In genomic region chr13:13775778-13776494, GRCm38 (mm10) we compare ENCODE assay signal across 10 mouse cellular contexts. TPM values are rescaled to one million over a fixed set of nuclear protein-coding genes. Genes with fewer than 3 reads are reported as not detected.
DNase-seq lines count a peak whose midpoint lies in the region; ATAC-seq and TF ChIP-seq lines count a peak whose summit lies in the region.
"Had no signal": no experiment of that assay in that cellular context is flagged by ENCODE, and none has a peak within 500 bp of the region (broad histone marks: within the 10 kb centered on the region; RNA-seq: fewer than 3 reads in every experiment).

No protein-coding gene starts in this region.

- peak; percentile 17 for DNase-seq in gastrocnemius, postnatal 10 days
- no peak for DNase-seq in gastrocnemius, postnatal 36 days
- peak; percentile 82 for DNase-seq in CH12.LX (ENCODE audit: extremely low read depth)
- DNase-seq in kidney, postnatal 0 days (ENCODE audit: low spot score): peak; percentile 31
- peak; percentile 3 for DNase-seq in neural tube, embryonic 10.5 days (ENCODE audit: extremely low spot score, low spot score)
- DNase-seq in urinary bladder, postnatal 36 days (ENCODE audit: low spot score in 2 of 2): no peak
- DNase-seq in thymus, adult 2 months: no peak

- peaks cover 47 to 70% of the 10 kb centered on the region in 2 experiments for H3K36me3 ChIP-seq in CH12.LX (replicated peaks in 1 of 2; ENCODE audit: control insufficient read depth in 1 of 2, insufficient read depth in 1 of 2, low read length in 1 of 2)
- H3K36me3 ChIP-seq in forebrain, embryonic 13.5 days (ENCODE audit: poor library complexity, severe bottlenecking): peaks cover 6% of the 10 kb centered on the region; the same call in 1 of the 2 replicates
- no peaks in the 10 kb centered on the region for H3K36me3 ChIP-seq in kidney, postnatal 0 days (ENCODE audit: insufficient read depth, low read length)
- peaks cover 40% of the 10 kb centered on the region for H3K36me3 ChIP-seq in thymus, adult 2 months (ENCODE audit: control insufficient read depth, insufficient read depth, low read length)

- no peak for TF ChIP-seq CTCF in CH12.LX (conservative IDR thresholded peaks at IDR 0.05 in 1 of 2, IDR thresholded peaks at IDR 0.05 in 1 of 2; ENCODE audit: low read depth in 2 of 2, low read length in 2 of 2)
- no peak for TF ChIP-seq CTCF in kidney, postnatal 0 days (IDR thresholded peaks at IDR 0.05; ENCODE audit: low read depth)
- no peak for TF ChIP-seq CTCF in thymus, adult 2 months (IDR thresholded peaks at IDR 0.05; ENCODE audit: borderline replicate concordance, control insufficient read depth, extremely low read depth, insufficient read depth, low read length, poor library complexity)

- H3K4me2 ChIP-seq in CH12.LX (ENCODE audit: insufficient read depth, low read depth, poor library complexity, severe bottlenecking): no peak overlapping the region
- H3K4me2 ChIP-seq in forebrain, embryonic 13.5 days: no peak overlapping the region
- H3K4me2 ChIP-seq in kidney, postnatal 0 days (ENCODE audit: low read length): no peak overlapping the region

- in situ Hi-C loops in CH12.LX (cut with MboI; ENCODE audit: low pct_ligation_motif_present, low pct_unique_long_range_greater_than_20kb, low sequenced_read_pairs): no loop called here

- H3K27ac ChIP-seq in CH12.LX (ENCODE audit: insufficient read depth, low read depth): no peak overlapping the region
- H3K27ac ChIP-seq in forebrain, embryonic 13.5 days: no peak overlapping the region
- no peak overlapping the region for H3K27ac ChIP-seq in kidney, postnatal 0 days
- H3K27ac ChIP-seq in thymus, adult 2 months (ENCODE audit: control insufficient read depth, insufficient read depth, low read length): no peak overlapping the region

- dilution Hi-C loops in CH12.LX (cut with MboI; ENCODE audit: extremely low pct_ligation_motif_present, extremely low pct_unique_long_range_greater_than_20kb, low sequenced_read_pairs): no loop called here

- no peak overlapping the region for H3K4me3 ChIP-seq in CH12.LX (replicated peaks in 1 of 3; ENCODE audit: low read depth in 2 of 3, low read length in 2 of 3, poor library complexity in 1 of 3)
- no peak overlapping the region for H3K4me3 ChIP-seq in forebrain, embryonic 13.5 days
- no peak overlapping the region for H3K4me3 ChIP-seq in kidney, postnatal 0 days (replicated peaks; ENCODE audit: low read depth, low read length)
- H3K4me3 ChIP-seq in thymus, adult 2 months (ENCODE audit: control insufficient read depth, insufficient read depth, low read length): no peak overlapping the region
- H3K4me3 ChIP-seq: megakaryocyte, embryonic 14.5 days had no signal

- H3K9ac ChIP-seq in CH12.LX (ENCODE audit: insufficient read depth, low read depth): no peak overlapping the region
- H3K9ac ChIP-seq in forebrain, embryonic 13.5 days: no peak overlapping the region
- no peak overlapping the region for H3K9ac ChIP-seq in kidney, postnatal 0 days (ENCODE audit: low read depth, low read length)

- TF ChIP-seq POLR2A in CH12.LX (IDR thresholded peaks at IDR 0.05; ENCODE audit: low read depth, low read length): no peak
- TF ChIP-seq POLR2A in thymus, adult 2 months (IDR thresholded peaks at IDR 0.05; ENCODE audit: control insufficient read depth, extremely low read depth, insufficient read depth, low read length, poor library complexity): no peak

- intact Hi-C loops in gastrocnemius, postnatal 36 days (cut with DNase I): no loop called here

- peaks cover 2 to 25% of the 10 kb centered on the region in 2 experiments; a peak in 3 of 4 replicates for H3K4me1 ChIP-seq in CH12.LX (ENCODE audit: control insufficient read depth in 1 of 2, insufficient read depth in 2 of 2)
- H3K4me1 ChIP-seq in forebrain, embryonic 13.5 days: 0 out of 2 replicates have a peak, but pooled peaks cover 3% of the 10 kb centered on the region
- H3K4me1 ChIP-seq in kidney, postnatal 0 days (replicated peaks; ENCODE audit: insufficient read depth, low read length): no peaks in the 10 kb centered on the region
- no peaks in the 10 kb centered on the region for H3K4me1 ChIP-seq in thymus, adult 2 months (replicated peaks; ENCODE audit: control insufficient read depth, insufficient read depth, low read length)

- H3K79me2 ChIP-seq in CH12.LX (replicated peaks; ENCODE audit: control insufficient read depth, extremely low read depth, insufficient read depth, poor library complexity, severe bottlenecking): no peaks in the 10 kb centered on the region

- ATAC-seq in forebrain, embryonic 13.5 days: peak; percentile 83
- peak; percentile 54; the same call in 1 of the 2 replicates for ATAC-seq in kidney, postnatal 0 days (replicated peaks; ENCODE audit: low FRiP score, low read depth)

- no peak for TF ChIP-seq RAD21 in CH12.LX (IDR thresholded peaks at IDR 0.05; ENCODE audit: low read depth, low read length)

- no peaks in the 10 kb centered on the region for H3K27me3 ChIP-seq in CH12.LX (replicated peaks)
- H3K27me3 ChIP-seq in forebrain, embryonic 13.5 days: no peaks in the 10 kb centered on the region
- no peaks in the 10 kb centered on the region for H3K27me3 ChIP-seq in kidney, postnatal 0 days (ENCODE audit: insufficient read depth, low read length)
- no peaks in the 10 kb centered on the region for H3K27me3 ChIP-seq in thymus, adult 2 months (ENCODE audit: control insufficient read depth, insufficient read depth, low read length)

- 0 out of 2 replicates have a peak, but pooled peaks have one; percentile 41 for TF ChIP-seq EP300 in CH12.LX (IDR thresholded peaks at IDR 0.05; ENCODE audit: low read length)

- no peaks in the 10 kb centered on the region for H3K9me3 ChIP-seq in CH12.LX (replicated peaks; ENCODE audit: low read length)
- H3K9me3 ChIP-seq in forebrain, embryonic 13.5 days (replicated peaks): no peaks in the 10 kb centered on the region
- H3K9me3 ChIP-seq in kidney, postnatal 0 days (replicated peaks; ENCODE audit: low read length): no peaks in the 10 kb centered on the region
- H3K9me3 ChIP-seq: G1E; megakaryocyte, embryonic 14.5 days had no signal

TF ChIP-seq in CH12.LX, 34 proteins besides CTCF, POLR2A, EP300 and RAD21:
- TF ChIP-seq MXI1 (IDR thresholded peaks at IDR 0.05; ENCODE audit: low read depth, low read length) (no peak), BHLHE40 (IDR thresholded peaks at IDR 0.05; ENCODE audit: low read depth, low read length) (peak; percentile 80), E2F4 (IDR thresholded peaks at IDR 0.05; ENCODE audit: insufficient replicate concordance, low read depth, low read length) (no peak), RCOR1 (conservative IDR thresholded peaks at IDR 0.05; ENCODE audit: low read depth, low read length) (no peak), ETS1 (conservative IDR thresholded peaks at IDR 0.05; ENCODE audit: low read depth, low read length) (no peak), MAX (IDR thresholded peaks at IDR 0.05; ENCODE audit: low read length) (0 out of 2 replicates have a peak, but pooled peaks have one; percentile 32), ZMIZ1 (IDR thresholded peaks at IDR 0.05; ENCODE audit: low read depth, low read length) (no peak), MEF2A (IDR thresholded peaks at IDR 0.05; ENCODE audit: borderline replicate concordance, low read depth, low read length) (no peak), PAX5 (IDR thresholded peaks at IDR 0.05; ENCODE audit: low read length) (no peak), SIN3A (IDR thresholded peaks at IDR 0.05; ENCODE audit: low read length) (no peak; the same call in 1 of the 2 replicates), ZNF384 (IDR thresholded peaks at IDR 0.05; ENCODE audit: low read depth, low read length) (no peak), USF2 (conservative IDR thresholded peaks at IDR 0.05; ENCODE audit: low read depth, low read length) (peak; percentile 71), USF1 (IDR thresholded peaks at IDR 0.05; ENCODE audit: low read depth, low read length) (peak; percentile 67), NRF1 (IDR thresholded peaks at IDR 0.05; ENCODE audit: low read depth, low read length) (no peak), JUND (conservative IDR thresholded peaks at IDR 0.05; ENCODE audit: low read depth, low read length) (no peak), GABPA (IDR thresholded peaks at IDR 0.05; ENCODE audit: insufficient replicate concordance, low read depth, low read length) (no peak)

RNA-seq across cellular contexts. Expression of gene Gng4, which starts 7.9 kb away (rescaled TPM):
- 1 to 10 TPM in 1 of 2 experiments, under 1 TPM in 1; 0.75 to 2.1 TPM for total RNA-seq in gastrocnemius, postnatal 10 days (2021)
- under 1 TPM; 0.10 to 0.47 TPM for total RNA-seq in gastrocnemius, postnatal 36 days (2021)
- total RNA-seq in CH12.LX (2012; rRNA removed): not detected in 2 replicates
- total RNA-seq in CH12.LX (2014; rRNA removed): not detected in 2 replicates
- not detected in 2 replicates for polyA plus RNA-seq in CH12.LX (2012; ENCODE audit: insufficient read length, low read depth)
- polyA plus RNA-seq in forebrain, embryonic 13.5 days (2015; fragmentation: Nextera tagmentation; extraction: Ambion mirVana): 7.4 and 8.8 TPM in 2 replicates
- polyA plus RNA-seq in kidney, postnatal 0 days (2015; fragmentation: Nextera tagmentation; extraction: Ambion mirVana): 0.64 and 0.75 TPM in 2 replicates
- polyA plus RNA-seq in thymus, adult 2 months (2012; rRNA removed): 1.1 and 1.6 TPM in 2 replicates
- polyA plus RNA-seq: G1E had no signal

Comparison
In these comparisons a context has a peak if more than half of its experiments do, and no peak if none do; other contexts are left out.
1. DNase-seq: peak in gastrocnemius, postnatal 10 days (single experiment), CH12.LX (single experiment), kidney, postnatal 0 days (single experiment) and neural tube, embryonic 10.5 days (single experiment); none in gastrocnemius, postnatal 36 days (0 of 2), urinary bladder, postnatal 36 days (0 of 2) and thymus, adult 2 months (single experiment).